Mouse (Mus musculus) testis, adult 2 months (tissue): Measurements from ENCODE around the gene Ppm1l.

ENCODE experiments used
- CTCF ChIP-seq: fragments of 200-500 bp; IDR thresholded peaks from 2 replicates; pipeline ENCODE4 v1.5.1; 2012; ENCODE audit warnings: low read depth, mild to moderate bottlenecking, inconsistent platforms, low read length, moderate library complexity; ENCODE audit not compliant: control insufficient read depth, insufficient read depth, insufficient replicate concordance
- POLR2A ChIP-seq: fragments of 200-500 bp; IDR thresholded peaks from 2 replicates; pipeline ENCODE4 v1.6.1; 2012; ENCODE audit warnings: low read depth, mild to moderate bottlenecking, inconsistent platforms, low read length, moderate library complexity; ENCODE audit not compliant: control insufficient read depth

DNA sequence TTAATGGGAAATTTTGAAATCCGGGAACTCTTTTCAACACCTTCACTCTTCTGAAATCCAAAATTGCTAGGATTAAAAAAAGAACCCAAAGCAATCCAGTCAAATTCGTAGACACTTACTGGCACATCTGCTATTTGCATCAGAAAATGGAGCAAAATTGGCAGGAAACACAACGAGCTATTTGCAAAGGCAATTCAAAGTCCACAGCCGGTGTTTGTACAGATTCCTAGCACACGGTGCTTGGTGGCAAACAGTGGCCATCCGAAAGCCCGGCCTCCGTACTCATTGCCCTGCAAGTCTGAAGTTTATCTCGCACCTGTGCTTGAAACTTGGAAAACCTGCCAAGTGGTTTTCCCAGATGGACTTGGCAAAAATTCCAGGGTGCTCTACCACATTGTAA, 34.3 kb upstream of the Ppm1l start:
- TF ChIP-seq POLR2A (no peak), CTCF (no peak)
